Mouse (Mus musculus) E14TG2a.4 (cell line): Measurements from ENCODE around the gene Polr2j.
A peak's percentile ranks its signal among the peaks of the same experiment; 100 is the strongest.

Experiments
- H3K27me3 ChIP-seq: 2 replicates; pipeline ENCODE4 v1.6.1; 2014; ENCODE audit warnings: low read length, control low read depth; ENCODE audit not compliant: insufficient read depth
- H3K36me3 ChIP-seq: 2 replicates; pipeline ENCODE4 v1.6.1; 2014; ENCODE audit warnings: low read length, control low read depth; ENCODE audit not compliant: insufficient read depth
- H3K4me1 ChIP-seq: replicated peaks from 2 replicates; pipeline ENCODE4 v1.6.1; 2014; ENCODE audit warnings: low read depth, low read length, control low read depth
- H3K4me3 ChIP-seq: replicated peaks from 2 replicates; pipeline ENCODE4 v1.5.1; 2014; ENCODE audit warnings: mild to moderate bottlenecking, low read length
- H3K9me3 ChIP-seq: 2 replicates; pipeline ENCODE4 v1.6.1; 2014; ENCODE audit warnings: low read length, control low read depth
- CTCF ChIP-seq: conservative IDR thresholded peaks from 2 replicates; pipeline ENCODE4 v1.5.1; 2014; ENCODE audit warnings: low read length
- NANOG ChIP-seq: IDR thresholded peaks from 2 replicates; pipeline ENCODE4 v1.6.1; 2014; ENCODE audit warnings: borderline replicate concordance, low read length, mixed read lengths
- POU5F1 ChIP-seq: IDR thresholded peaks from 2 replicates; pipeline ENCODE4 v1.6.1; 2014; ENCODE audit warnings: low read length, borderline replicate concordance

The Polr2j gene

GRCm38 (mm10) chr5:136082345-136082744 lies 34.1 kb upstream of the Polr2j start:
- H3K27me3 ChIP-seq, result peaks cover 9% of the 10 kb centered on the region
- H3K36me3 ChIP-seq, result no peaks in the 10 kb centered on the region
- H3K9me3 ChIP-seq, result peaks cover 18% of the 10 kb centered on the region
- peaks cover 72% of the 10 kb centered on the region for H3K4me1 ChIP-seq
- no peak for TF ChIP-seq POU5F1
- TF ChIP-seq CTCF, result peak; percentile 96
- H3K4me3 ChIP-seq, result no peak overlapping the region

- TF ChIP-seq POU5F1 (no peak), NANOG (no peak), CTCF (no peak)
- Histone ChIP-seq H3K9me3 (peaks cover 18% of the 10 kb centered on the region), H3K4me1 (peaks cover 76% of the 10 kb centered on the region), H3K27me3 (peaks cover 9% of the 10 kb centered on the region), H3K36me3 (no peaks in the 10 kb centered on the region), H3K4me3 (peak within 1 kb of the TSS; percentile 85)
These were observed 32.7 kb upstream of the Polr2j start, which contains the start of gene Rasa4 for GRCm38 (mm10) chr5:136083669-136084107. Gene Rasa4 (plus strand): TSS chr5:136083916.

GRCm38 (mm10) chr5:136084144-136084881 lies 32.1 kb upstream of the Polr2j start:
- peaks cover 9% of the 10 kb centered on the region for H3K27me3 ChIP-seq
- H3K9me3 ChIP-seq, result peaks cover 18% of the 10 kb centered on the region
- no peak for TF ChIP-seq NANOG
- TF ChIP-seq CTCF, result no peak
- TF ChIP-seq POU5F1, result no peak
- peak overlapping the region; percentile 85 for H3K4me3 ChIP-seq
- H3K4me1 ChIP-seq, result peaks cover 79% of the 10 kb centered on the region
- H3K36me3 ChIP-seq, result 0 out of 2 replicates have a peak, but pooled peaks cover 2% of the 10 kb centered on the region

- peaks cover 9% of the 10 kb centered on the region for H3K27me3 ChIP-seq
- 0 out of 2 replicates have a peak, but pooled peaks cover 5% of the 10 kb centered on the region for H3K36me3 ChIP-seq
- peaks cover 12% of the 10 kb centered on the region for H3K9me3 ChIP-seq
- TF ChIP-seq NANOG (no peak), CTCF (no peak), POU5F1 (no peak)
- peaks cover 78% of the 10 kb centered on the region for H3K4me1 ChIP-seq
- H3K4me3 ChIP-seq, result peak overlapping the region; percentile 85
These were observed 31.4 kb upstream of the Polr2j start for GRCm38 (mm10) chr5:136084891-136085651.

- Histone ChIP-seq H3K9me3 (no peaks in the 10 kb centered on the region), H3K36me3 (peaks cover 15% of the 10 kb centered on the region), H3K4me3 (peak overlapping the region; percentile 37), H3K27me3 (peaks cover 9% of the 10 kb centered on the region), H3K4me1 (peaks cover 67% of the 10 kb centered on the region)
- TF ChIP-seq CTCF (no peak), POU5F1 (no peak), NANOG (no peak)
These were observed 30.1 kb upstream of the Polr2j start for GRCm38 (mm10) chr5:136086290-136086689.

GRCm38 (mm10) chr5:136088821-136089575 lies 27.4 kb upstream of the Polr2j start:
- TF ChIP-seq CTCF, result no peak; the same call in 1 of the 2 replicates
- TF ChIP-seq NANOG, result no peak
- no peak for TF ChIP-seq POU5F1
- H3K27me3 ChIP-seq, result peaks cover 8% of the 10 kb centered on the region
- no peak overlapping the region for H3K4me3 ChIP-seq
- no peaks in the 10 kb centered on the region for H3K9me3 ChIP-seq
- peaks cover 70% of the 10 kb centered on the region for H3K4me1 ChIP-seq
- peaks cover 25% of the 10 kb centered on the region for H3K36me3 ChIP-seq

- Histone ChIP-seq H3K27me3 (no peaks in the 10 kb centered on the region), H3K4me1 (peaks cover 54% of the 10 kb centered on the region), H3K36me3 (peaks cover 38% of the 10 kb centered on the region), H3K9me3 (peaks cover 11% of the 10 kb centered on the region), H3K4me3 (no peak overlapping the region)
- TF ChIP-seq CTCF, result no peak
- no peak for TF ChIP-seq NANOG
- TF ChIP-seq POU5F1, result no peak
These were observed 24.5 kb upstream of the Polr2j start for GRCm38 (mm10) chr5:136091927-136092326.
